Mouse (Mus musculus) brain, embryonic 18.5 days (tissue): ENCODE data around the gene Fancf.
A peak's percentile ranks its signal among the peaks of the same experiment; 100 is the strongest.

ENCODE experiments used
- DNase-seq: peaks from one replicate; pipeline ENCODE4 v3.0.0-alpha.2; 2012; ENCODE audit warnings: low read depth, low spot score

Fancf gene

DNA sequence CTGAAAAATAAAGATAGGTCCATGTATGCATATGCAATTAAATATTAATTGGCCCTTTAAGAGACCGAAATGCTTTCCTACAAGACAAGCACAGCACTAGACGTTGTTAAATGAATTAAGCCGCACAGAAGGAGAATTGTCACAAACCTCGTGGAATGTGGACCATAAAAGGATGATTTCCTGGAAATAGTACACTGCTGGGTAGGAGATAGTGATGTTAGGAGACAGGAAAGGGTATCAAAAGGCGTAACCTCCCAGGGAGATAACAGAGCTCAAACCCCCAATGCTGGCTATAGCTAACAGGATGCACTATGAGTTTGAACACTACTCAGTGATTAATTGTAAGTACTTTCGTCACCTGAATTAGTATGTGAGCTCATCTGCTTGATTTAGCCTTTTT is 11.2 kb downstream of the Fancf start:
- no peak for DNase-seq

DNA sequence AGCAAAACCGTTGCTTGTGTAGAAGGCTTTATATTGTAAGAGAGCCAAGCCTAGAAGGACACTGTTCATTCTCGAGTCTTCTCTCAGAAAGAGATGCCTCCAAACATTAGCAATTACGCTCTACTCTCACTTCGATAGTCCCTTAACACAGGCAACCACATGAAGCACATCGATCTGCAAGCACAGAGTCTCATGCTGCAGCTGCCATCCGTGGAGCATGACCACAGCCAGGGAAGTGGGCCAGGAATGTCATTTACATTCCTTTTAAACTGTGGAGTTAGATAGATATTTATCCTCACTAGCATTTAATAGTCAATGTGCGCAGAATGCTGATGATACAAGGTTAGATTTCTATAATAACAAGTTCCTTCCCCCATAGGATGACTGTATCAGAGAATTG is 21.6 kb downstream of the Fancf start:
- no peak for DNase-seq

DNA sequence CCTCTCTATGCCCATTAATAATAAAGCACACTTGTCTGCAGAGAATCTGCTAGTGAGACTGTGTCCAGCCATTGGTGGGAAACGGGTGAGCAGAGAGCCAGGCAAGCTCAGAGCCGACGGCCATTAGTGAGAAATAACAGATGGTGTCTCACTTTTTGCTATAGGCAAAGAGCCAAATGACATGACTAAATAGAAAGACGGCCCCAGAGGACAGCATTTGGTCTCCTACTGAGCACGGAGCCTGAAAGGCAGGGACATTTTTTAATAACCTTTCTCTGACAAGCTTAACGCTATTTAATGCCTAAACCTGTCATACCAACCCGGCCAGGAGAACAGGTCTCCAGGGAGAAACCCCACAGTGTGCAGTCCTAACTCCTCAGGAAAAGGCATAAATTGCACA is 30.1 kb downstream of the Fancf start:
- no peak for DNase-seq

DNA sequence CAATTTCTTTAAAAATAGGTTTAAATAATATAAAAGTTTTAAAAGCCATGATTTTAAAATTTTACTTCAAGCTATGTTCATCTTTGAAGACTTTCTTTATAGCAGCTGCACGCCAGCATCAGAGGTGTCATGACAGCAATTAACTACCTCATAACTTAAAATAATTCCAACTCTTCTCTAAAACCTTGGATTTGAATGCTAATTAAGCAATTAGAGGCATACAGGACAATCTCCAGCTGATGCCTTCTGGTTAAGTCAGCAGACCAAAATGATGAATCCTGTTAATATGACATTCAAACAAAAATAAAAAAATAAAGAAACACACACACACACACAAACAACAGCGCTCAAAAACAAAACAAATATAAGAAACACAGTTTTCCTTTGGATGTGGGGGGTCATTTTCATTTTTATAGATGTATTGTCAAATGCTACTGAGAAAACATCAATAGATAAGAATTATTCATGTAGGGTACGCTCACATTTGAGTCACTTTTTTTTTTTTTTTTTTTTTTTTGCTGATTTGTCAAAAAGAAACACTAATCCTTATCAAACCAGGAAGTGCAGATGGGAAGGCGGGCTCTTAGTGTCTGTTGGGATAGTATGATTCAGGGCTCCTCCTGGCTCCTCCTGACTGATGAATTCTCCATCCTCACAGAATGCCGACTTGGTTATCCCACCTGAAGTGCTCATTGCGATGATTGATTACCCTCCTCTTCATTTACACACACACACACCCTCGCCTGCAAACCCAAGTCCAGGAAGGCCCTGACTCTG is 38.3 kb downstream of the Fancf start:
- DNase-seq = no peak

DNA sequence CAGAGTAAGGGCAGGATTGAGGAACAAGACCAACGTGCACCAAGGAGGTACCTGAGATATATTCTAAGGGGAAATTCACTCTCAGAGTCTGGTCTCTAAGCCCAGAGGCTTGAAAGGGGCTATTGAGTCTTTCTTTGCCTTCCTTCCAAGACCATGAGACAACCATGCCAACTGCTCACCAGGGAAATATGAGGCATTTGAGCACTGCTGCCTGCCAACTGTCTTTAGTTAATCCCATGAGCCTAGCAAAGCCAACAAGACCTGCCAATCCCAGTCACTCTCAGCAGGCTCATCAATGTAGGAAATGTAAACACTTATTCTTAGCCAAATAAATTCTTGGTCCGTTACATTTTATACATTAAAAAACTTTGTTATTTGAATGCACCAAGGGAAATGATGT is 40.6 kb downstream of the Fancf start:
- DNase-seq = no peak

DNA sequence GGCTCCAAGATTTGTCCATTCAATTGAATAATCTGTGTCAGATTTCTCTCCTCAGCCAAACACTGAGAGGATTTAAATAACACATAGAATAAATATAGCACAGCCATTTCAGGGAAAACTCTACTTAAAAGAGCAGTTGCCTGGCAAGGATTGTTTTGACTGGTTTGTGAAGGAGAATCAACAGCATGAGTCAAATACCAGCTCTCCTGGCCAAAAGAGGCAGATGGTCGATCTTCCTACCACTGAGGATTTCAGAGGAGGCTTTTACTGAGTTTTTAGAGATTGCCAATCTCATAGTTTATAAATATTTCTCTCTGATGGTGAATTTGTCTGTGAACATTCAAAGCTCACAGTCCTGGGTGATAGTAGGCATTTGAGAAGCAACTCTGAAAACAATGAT is 42.2 kb downstream of the Fancf start:
- peak; percentile 74 for DNase-seq

DNA sequence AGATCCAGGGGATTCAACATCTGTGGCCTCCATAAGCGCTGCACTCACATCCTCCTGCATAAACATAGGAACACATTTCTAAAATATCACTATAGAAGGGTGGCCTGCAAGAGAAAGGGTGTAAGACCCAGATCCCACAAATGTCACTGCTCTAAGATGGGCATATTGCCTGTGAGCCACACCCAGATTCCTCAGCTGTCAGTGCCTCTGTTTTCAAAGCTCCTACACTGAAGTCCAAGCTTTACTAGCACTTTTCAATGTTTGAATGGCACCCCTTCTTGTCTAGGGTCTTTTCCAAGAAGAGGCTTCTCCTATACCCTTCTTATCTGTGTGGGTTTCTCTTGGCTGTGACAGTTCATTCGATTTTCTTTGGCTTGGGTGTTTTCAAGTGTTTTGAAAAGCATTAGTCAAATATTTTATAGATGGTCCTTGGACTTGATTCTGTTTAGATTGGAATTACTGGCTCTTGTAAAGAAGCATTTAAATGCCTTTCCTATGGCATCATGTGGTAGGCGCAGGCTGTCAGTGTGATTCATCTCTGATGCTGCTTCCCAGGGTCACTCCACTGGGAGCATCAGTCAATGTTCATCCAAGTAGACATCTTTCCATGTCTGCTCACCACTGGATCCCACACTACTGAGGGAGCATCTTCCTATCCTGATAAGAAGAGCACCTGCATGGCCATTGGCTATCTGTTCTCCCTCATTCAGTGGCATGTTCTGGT is 43.7 kb downstream of the Fancf start:
- DNase-seq = no peak

DNA sequence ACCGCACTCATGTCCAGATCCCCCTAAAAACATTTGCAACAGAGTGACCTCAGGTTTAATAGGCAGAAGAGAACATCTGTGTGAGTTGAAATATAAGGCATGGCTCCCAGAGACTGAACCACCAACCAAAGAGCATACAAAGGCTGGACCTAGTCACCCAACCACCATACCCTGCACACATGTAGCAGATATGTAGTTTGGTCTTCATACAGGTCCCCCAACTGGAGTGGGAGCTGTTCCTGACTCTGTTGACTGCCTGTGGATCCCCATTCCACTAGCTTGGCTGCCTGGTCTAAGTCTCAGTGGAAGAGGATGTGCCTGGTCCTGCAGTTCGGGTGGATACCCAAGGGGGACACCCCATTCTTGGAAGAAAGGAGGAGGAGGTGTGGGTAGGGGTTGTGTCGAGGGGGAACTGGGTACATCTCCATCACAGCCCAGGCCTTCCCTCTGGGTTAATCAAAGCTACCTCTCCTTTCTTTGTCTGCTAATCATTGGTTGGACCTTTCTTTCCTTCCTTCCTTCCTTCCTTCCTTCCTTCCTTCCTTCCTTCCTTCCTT is 45.7 kb downstream of the Fancf start:
- DNase-seq = no peak

DNA sequence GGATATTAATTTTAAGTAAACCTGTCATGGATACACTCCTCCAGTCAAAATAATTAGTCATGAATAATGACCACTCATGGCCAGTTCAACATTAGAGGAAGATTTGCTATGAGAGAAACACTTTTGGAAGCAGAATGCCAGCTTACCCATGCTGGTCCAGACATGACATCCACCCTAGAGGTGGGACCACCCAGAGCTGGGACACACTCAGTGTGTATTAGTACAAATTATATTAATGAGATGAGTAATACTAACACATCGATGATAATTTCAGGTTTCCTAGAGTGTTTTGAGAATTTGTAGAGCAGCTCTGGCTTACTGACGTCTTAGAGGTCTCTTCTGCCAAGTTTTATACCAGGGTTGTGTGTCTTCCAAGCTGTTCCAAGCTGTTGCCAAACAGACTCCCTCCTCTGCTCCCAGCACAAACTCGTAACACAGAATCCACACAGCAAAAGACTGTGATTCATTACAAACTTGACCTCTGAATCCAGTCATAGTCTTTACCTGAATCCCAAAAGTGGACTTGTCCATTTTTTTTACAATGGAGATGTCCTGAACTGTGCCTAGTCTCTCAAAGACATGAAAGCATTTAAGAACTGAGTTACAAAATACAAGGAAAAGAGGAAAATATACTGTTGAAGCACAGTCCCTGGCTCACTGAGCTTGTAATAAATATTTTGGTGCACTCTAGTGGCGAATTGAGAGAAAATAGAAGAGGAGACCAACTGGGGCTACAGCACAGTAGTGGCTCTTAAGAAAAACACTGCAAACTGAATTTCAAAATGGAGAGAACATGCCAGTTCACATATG is 46.4 kb downstream of the Fancf start:
- DNase-seq = peak; percentile 59
